Mouse (Mus musculus): Measurements from ENCODE around the gene Dchs1. TPM values are rescaled to one million over a fixed set of nuclear protein-coding genes. Genes with fewer than 3 reads are reported as not detected.

The Dchs1 gene
- 20.7 and 20.8 TPM in 2 replicates for polyA plus RNA-seq (2014; fragmentation: Nextera tagmentation; extraction: Ambion mirVana)

DNA sequence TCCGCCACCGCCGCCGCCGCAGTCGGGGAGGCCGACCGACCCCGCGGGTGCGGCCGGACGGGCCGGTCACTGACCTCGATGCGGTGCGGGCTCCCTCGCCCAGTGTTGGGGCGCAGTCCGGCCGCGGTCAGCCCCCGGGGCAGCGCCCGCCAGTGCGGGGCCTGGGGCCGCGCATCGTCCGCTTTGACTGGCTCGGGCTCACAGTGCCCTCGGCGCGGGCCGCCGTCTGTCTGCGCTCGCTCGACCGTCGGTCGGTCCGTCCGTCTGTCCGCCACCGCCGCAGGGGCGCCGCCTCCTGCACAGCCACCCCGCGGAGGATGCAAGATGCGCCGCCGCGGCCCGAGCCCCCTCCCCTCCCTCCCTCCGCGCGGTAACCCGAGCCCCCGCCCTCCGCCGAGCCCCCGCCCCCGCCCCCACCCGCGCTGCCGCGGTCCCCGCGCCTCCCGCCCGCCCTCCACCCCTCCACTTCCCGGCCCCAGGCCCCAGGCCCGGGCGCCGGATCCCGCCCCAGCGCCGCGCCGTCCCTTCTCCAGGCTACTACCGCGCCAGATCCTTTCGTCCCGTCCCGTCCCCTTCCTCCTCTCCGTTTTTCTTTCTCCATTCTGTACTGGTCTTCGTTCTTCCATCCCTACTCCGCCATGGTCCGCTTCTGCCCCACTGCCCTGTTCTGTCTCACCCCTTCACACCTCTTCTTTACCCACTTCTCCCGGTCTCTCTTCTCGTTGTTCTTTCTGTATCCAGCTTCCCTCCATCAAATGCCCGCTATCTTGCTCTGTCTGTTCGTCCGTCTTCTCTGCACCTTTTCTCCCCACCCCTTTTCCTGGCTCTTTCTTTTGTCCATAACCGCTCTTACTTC is at the start of gene Dchs1:
Gene Dchs1 (minus strand): TSS at position 370 of the 856 bp plus-strand sequence.
- Histone ChIP-seq H3K36me3 (ENCODE audit: control insufficient read depth, insufficient read depth, low read length) (peaks cover 7% of the 10 kb centered on the region), H3K9me3 (ENCODE audit: control insufficient read depth, low read length) (no peaks in the 10 kb centered on the region), H3K4me1 (ENCODE audit: control insufficient read depth, insufficient read depth, low read length) (peaks cover 35% of the 10 kb centered on the region), H3K4me2 (ENCODE audit: low read depth, low read length) (peak within 1 kb of the TSS; percentile 70), H3K9ac (replicated peaks; ENCODE audit: low read depth, low read length) (peak within 1 kb of the TSS; percentile 100), H3K4me3 (ENCODE audit: low read depth, low read length) (peak within 1 kb of the TSS; percentile 93), H3K27me3 (ENCODE audit: control insufficient read depth, insufficient read depth, low read length) (no peaks in the 10 kb centered on the region), H3K27ac (ENCODE audit: low read depth, low read length) (peak within 1 kb of the TSS; percentile 98)
- peak; percentile 75 for ATAC-seq (ENCODE audit: low read depth)
- under 1% methylated on average over 32 of the region's 97 CpGs for WGBS

DNA sequence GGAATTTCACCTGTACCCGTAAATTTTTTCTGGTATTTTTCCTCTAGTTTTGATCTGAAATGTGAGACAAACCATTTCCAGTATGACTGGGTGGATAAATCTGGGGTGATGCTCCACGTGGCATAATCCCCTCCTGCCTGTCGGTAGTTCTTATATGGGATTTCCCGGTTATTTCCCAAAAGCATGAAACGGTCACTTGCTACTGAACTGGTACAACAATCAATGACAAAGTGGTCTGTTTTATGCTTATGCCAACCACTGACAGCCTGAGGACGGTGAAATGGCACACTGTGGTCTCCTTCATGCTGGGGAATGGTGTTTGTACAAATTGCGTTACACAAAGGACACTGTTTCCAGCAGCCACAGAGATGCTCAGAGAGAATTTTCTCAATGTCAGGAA is 36.8 kb upstream of the Dchs1 start:
- 80% methylated on average over 7 of the region's 7 CpGs for WGBS
- Histone ChIP-seq H3K9me3 (ENCODE audit: control insufficient read depth, low read length) (no peaks in the 10 kb centered on the region), H3K36me3 (ENCODE audit: control insufficient read depth, insufficient read depth, low read length) (no peaks in the 10 kb centered on the region), H3K4me3 (ENCODE audit: low read depth, low read length) (no peak overlapping the region), H3K4me2 (ENCODE audit: low read depth, low read length) (no peak overlapping the region), H3K4me1 (ENCODE audit: control insufficient read depth, insufficient read depth, low read length) (no peaks in the 10 kb centered on the region), H3K27ac (ENCODE audit: low read depth, low read length) (no peak overlapping the region), H3K27me3 (ENCODE audit: control insufficient read depth, insufficient read depth, low read length) (no peaks in the 10 kb centered on the region), H3K9ac (replicated peaks; ENCODE audit: low read depth, low read length) (no peak overlapping the region)
- ATAC-seq (ENCODE audit: low read depth): no peak

DNA sequence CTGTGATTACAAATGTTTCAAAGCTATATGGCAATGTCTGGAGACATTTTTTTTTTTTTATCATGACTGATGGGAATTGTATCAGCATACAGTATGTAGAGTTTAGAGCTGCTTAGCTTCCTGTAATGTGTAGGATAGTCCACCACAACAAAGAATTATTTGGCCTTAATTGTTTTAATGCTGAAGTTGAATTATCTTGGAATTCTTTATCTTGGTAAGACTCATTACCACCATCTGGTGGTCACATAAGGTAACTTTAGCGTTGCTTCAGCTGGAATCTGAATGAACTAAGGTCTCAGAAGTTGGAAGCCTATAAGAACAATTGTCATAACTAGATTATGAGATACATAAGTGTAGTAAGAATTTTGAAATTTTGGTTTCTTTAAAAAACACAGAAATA is 31.0 kb upstream of the Dchs1 start:
- Histone ChIP-seq H3K4me1 (ENCODE audit: control insufficient read depth, insufficient read depth, low read length) (no peaks in the 10 kb centered on the region), H3K4me3 (ENCODE audit: low read depth, low read length) (no peak overlapping the region), H3K9me3 (ENCODE audit: control insufficient read depth, low read length) (no peaks in the 10 kb centered on the region), H3K36me3 (ENCODE audit: control insufficient read depth, insufficient read depth, low read length) (no peaks in the 10 kb centered on the region), H3K27ac (ENCODE audit: low read depth, low read length) (no peak overlapping the region), H3K27me3 (ENCODE audit: control insufficient read depth, insufficient read depth, low read length) (no peaks in the 10 kb centered on the region), H3K4me2 (ENCODE audit: low read depth, low read length) (no peak overlapping the region), H3K9ac (replicated peaks; ENCODE audit: low read depth, low read length) (no peak overlapping the region)
- 2% methylated on average over 1 of the region's 1 CpGs for WGBS
- 0 out of 2 replicates have a peak, but pooled peaks have one; percentile 16 for ATAC-seq (ENCODE audit: low read depth)

DNA sequence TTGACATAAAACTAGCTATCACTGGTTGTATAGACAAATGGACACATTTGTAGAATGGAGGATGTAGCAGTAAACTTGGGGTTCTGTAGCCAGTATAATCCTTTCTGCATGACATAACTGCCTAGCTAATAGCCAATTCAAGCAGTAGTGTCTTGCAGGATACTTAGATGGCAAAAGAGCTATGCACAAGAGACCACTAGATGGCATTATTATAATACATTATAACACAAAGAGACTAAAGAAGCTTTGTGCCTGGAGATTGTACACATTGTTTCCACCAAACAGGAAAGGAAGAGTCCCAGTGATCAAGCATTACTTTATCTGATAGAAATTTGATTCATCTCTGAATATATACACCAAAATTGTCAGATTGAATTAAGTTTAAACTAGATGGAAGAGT is 29.3 kb upstream of the Dchs1 start:
- Histone ChIP-seq H3K4me2 (ENCODE audit: low read depth, low read length) (no peak overlapping the region), H3K36me3 (ENCODE audit: control insufficient read depth, insufficient read depth, low read length) (no peaks in the 10 kb centered on the region), H3K4me1 (ENCODE audit: control insufficient read depth, insufficient read depth, low read length) (no peaks in the 10 kb centered on the region), H3K4me3 (ENCODE audit: low read depth, low read length) (no peak overlapping the region), H3K9ac (replicated peaks; ENCODE audit: low read depth, low read length) (no peak overlapping the region), H3K9me3 (ENCODE audit: control insufficient read depth, low read length) (no peaks in the 10 kb centered on the region), H3K27me3 (ENCODE audit: control insufficient read depth, insufficient read depth, low read length) (no peaks in the 10 kb centered on the region), H3K27ac (ENCODE audit: low read depth, low read length) (no peak overlapping the region)
- peak; percentile 47; the same call in 1 of the 2 replicates for ATAC-seq (ENCODE audit: low read depth)

DNA sequence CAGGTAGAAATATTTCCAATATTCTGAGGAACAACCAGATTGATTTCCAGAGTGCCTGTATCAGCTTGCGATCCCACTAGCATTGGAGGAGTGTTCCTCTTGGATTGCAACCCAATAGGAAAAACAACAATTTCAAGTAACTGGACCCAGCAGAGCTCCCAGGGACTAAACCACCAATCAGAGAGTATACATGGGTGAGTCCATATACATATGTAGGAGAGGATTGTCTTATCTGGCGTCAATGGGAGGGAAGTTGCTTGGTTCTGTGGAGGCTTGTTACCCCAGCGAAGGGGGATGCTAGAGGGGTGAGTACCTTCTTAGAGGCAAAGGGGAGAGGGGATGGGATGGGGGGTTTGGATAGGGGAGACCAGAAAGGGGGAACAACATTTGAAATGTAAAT is 25.9 kb upstream of the Dchs1 start:
- H3K9ac ChIP-seq (replicated peaks; ENCODE audit: low read depth, low read length): no peak overlapping the region
- WGBS: 87% methylated on average over 3 of the region's 3 CpGs
- H3K4me1 ChIP-seq (ENCODE audit: control insufficient read depth, insufficient read depth, low read length): peaks cover 5% of the 10 kb centered on the region; the same call in 1 of the 2 replicates
- no peak overlapping the region for H3K4me3 ChIP-seq (ENCODE audit: low read depth, low read length)
- H3K9me3 ChIP-seq (ENCODE audit: control insufficient read depth, low read length): no peaks in the 10 kb centered on the region
- H3K27me3 ChIP-seq (ENCODE audit: control insufficient read depth, insufficient read depth, low read length): no peaks in the 10 kb centered on the region
- ATAC-seq (ENCODE audit: low read depth): no peak
- no peak overlapping the region for H3K27ac ChIP-seq (ENCODE audit: low read depth, low read length)
- H3K36me3 ChIP-seq (ENCODE audit: control insufficient read depth, insufficient read depth, low read length): no peaks in the 10 kb centered on the region; the same call in 1 of the 2 replicates
- no peak overlapping the region for H3K4me2 ChIP-seq (ENCODE audit: low read depth, low read length)

DNA sequence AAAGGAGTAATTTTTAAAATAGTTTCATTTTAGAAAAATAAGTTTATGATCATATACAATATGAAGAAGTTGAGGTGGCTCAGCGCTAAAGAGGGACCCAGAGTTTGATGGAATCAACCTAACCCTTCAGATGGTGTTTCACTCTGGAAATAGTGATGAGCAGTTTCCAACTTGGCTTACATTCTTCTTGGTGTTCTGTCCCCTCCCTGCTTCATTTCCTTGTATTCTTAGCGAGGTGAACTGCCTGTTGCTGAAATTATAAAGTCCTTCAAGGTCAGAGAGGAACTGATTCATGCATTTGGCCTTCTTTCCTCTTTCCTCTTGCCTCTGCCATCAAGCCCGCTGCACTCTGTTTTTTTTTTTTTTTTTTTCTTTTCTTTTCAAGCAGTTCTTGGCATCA is 25.1 kb upstream of the Dchs1 start:
- ATAC-seq (ENCODE audit: low read depth): no peak
- Histone ChIP-seq H3K36me3 (ENCODE audit: control insufficient read depth, insufficient read depth, low read length) (no peaks in the 10 kb centered on the region; the same call in 1 of the 2 replicates), H3K4me3 (ENCODE audit: low read depth, low read length) (no peak overlapping the region), H3K4me2 (ENCODE audit: low read depth, low read length) (no peak overlapping the region), H3K9me3 (ENCODE audit: control insufficient read depth, low read length) (no peaks in the 10 kb centered on the region), H3K27ac (ENCODE audit: low read depth, low read length) (no peak overlapping the region), H3K9ac (replicated peaks; ENCODE audit: low read depth, low read length) (no peak overlapping the region), H3K27me3 (ENCODE audit: control insufficient read depth, insufficient read depth, low read length) (no peaks in the 10 kb centered on the region), H3K4me1 (ENCODE audit: control insufficient read depth, insufficient read depth, low read length) (peaks cover 5% of the 10 kb centered on the region; the same call in 1 of the 2 replicates)
- WGBS: 90% methylated on average over 3 of the region's 3 CpGs

DNA sequence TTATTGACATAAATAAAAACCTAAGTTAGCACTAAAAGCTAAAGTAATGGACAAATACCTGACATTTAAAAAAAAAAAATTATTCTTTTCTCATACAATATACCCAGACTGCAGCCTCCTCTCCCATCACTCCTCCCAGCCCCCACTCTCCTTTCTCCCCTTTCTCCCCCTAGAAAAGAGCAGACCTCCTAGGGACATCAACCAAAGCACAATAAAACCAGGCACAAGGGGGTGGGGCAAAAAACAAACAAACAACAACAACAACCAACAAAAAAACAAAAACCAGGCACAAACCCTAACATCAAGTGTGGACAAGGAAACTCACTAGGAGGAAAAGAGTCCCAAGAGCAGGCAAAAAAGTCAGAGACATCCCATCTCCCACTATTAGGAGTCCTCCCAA is 24.1 kb upstream of the Dchs1 start:
- no peak overlapping the region for H3K4me3 ChIP-seq (ENCODE audit: low read depth, low read length)
- no peak overlapping the region for H3K4me2 ChIP-seq (ENCODE audit: low read depth, low read length)
- no peaks in the 10 kb centered on the region for H3K27me3 ChIP-seq (ENCODE audit: control insufficient read depth, insufficient read depth, low read length)
- peaks cover 5% of the 10 kb centered on the region; the same call in 1 of the 2 replicates for H3K4me1 ChIP-seq (ENCODE audit: control insufficient read depth, insufficient read depth, low read length)
- no peaks in the 10 kb centered on the region; the same call in 1 of the 2 replicates for H3K36me3 ChIP-seq (ENCODE audit: control insufficient read depth, insufficient read depth, low read length)
- H3K9ac ChIP-seq (replicated peaks; ENCODE audit: low read depth, low read length): no peak overlapping the region
- H3K27ac ChIP-seq (ENCODE audit: low read depth, low read length): no peak overlapping the region
- peak; percentile 26; the same call in 1 of the 2 replicates for ATAC-seq (ENCODE audit: low read depth)
- H3K9me3 ChIP-seq (ENCODE audit: control insufficient read depth, low read length): no peaks in the 10 kb centered on the region

DNA sequence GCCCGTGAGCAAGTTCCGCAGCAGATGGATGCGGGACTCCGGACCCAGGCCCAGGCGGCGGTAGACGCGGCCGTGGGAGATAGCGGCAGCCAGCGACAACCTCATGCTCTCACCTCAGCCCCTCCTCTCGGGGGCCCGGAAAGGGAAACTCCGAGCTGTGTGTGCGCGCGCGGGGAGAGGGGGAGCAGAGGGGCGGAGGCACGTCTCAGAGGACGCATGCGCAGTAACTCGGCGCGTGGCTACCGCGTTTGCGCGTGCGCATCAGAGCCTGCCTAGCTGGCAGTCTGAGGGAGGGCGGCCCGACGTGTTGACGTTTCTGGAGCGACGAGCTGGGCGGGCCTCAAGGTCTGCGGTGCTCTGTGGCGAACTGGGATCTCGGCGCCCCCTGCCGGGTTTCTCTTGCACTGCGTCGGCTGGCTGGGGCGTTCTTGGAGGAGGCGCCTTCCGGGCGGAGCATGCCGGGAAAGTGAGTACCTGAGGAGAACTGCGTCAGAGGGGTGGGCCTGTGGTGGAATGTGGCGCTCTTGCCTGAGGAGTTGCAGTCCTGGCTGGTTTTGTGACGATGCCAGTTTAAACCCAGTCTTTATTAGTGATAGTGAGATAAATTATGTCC is 23.5 kb upstream of the Dchs1 start, which contains the start of gene Mrpl17:
Gene Mrpl17 (minus strand): TSS at position 223 of the 613 bp plus-strand sequence.
- Histone ChIP-seq H3K4me2 (ENCODE audit: low read depth, low read length) (peak within 1 kb of the TSS; percentile 55), H3K9me3 (ENCODE audit: control insufficient read depth, low read length) (no peaks in the 10 kb centered on the region), H3K4me1 (ENCODE audit: control insufficient read depth, insufficient read depth, low read length) (peaks cover 5% of the 10 kb centered on the region; the same call in 1 of the 2 replicates), H3K27ac (ENCODE audit: low read depth, low read length) (peak within 1 kb of the TSS; percentile 91), H3K4me3 (ENCODE audit: low read depth, low read length) (peak within 1 kb of the TSS; percentile 76), H3K36me3 (ENCODE audit: control insufficient read depth, insufficient read depth, low read length) (no peaks in the 10 kb centered on the region; the same call in 1 of the 2 replicates), H3K9ac (replicated peaks; ENCODE audit: low read depth, low read length) (peak within 1 kb of the TSS; percentile 76), H3K27me3 (ENCODE audit: control insufficient read depth, insufficient read depth, low read length) (no peaks in the 10 kb centered on the region)
- ATAC-seq (ENCODE audit: low read depth): peak; percentile 97
- under 1% methylated on average over 52 of the region's 52 CpGs for WGBS
